Mouse (Mus musculus) limb, embryonic 12.5 days (tissue): ENCODE results near the gene Zbtb14. TPM values are rescaled to one million over a fixed set of nuclear protein-coding genes. Genes with fewer than 3 reads are reported as not detected.

Source experiments
- ATAC-seq: fragments of 200-750 bp; cut with Nextera tagmentation; 2 replicates; pipeline ENCODE4 v1.8.0; 2017; ENCODE audit warnings: low read depth, moderate TSS enrichment; ENCODE audit not compliant: insufficient number of reproducible peaks, insufficient read depth, low FRiP score, low TSS enrichment
- H3K27ac ChIP-seq: fragments of 300-500 bp; sonication (generic); 2 replicates; pipeline ENCODE4 v1.5.1; 2016; ENCODE audit warnings: mild to moderate bottlenecking, moderate library complexity
- H3K27me3 ChIP-seq: fragments of 300-500 bp; sonication (generic); 2 replicates; pipeline ENCODE4 v1.6.1; 2016; ENCODE audit warnings: mild to moderate bottlenecking, moderate library complexity
- H3K36me3 ChIP-seq: fragments of 300-500 bp; sonication (generic); 2 replicates; pipeline ENCODE4 v1.6.1; 2016; ENCODE audit warnings: mild to moderate bottlenecking, moderate library complexity
- H3K4me1 ChIP-seq: fragments of 300-500 bp; sonication (generic); replicated peaks from 2 replicates; pipeline ENCODE4 v1.6.1; 2016
- H3K4me2 ChIP-seq: fragments of 300-500 bp; sonication (generic); 2 replicates; pipeline ENCODE4 v1.6.1; 2016; ENCODE audit warnings: mild to moderate bottlenecking, moderate library complexity
- H3K4me3 ChIP-seq: fragments of 300-500 bp; sonication (generic); replicated peaks from 2 replicates; pipeline ENCODE4 v1.5.1; 2016; ENCODE audit warnings: mild to moderate bottlenecking
- H3K9ac ChIP-seq: fragments of 300-500 bp; sonication (generic); replicated peaks from 2 replicates; pipeline ENCODE4 v1.6.1; 2016; ENCODE audit warnings: mild to moderate bottlenecking, moderate library complexity
- H3K9me3 ChIP-seq: fragments of 300-500 bp; sonication (generic); 2 replicates; pipeline ENCODE4 v1.6.1; 2016; ENCODE audit warnings: mild to moderate bottlenecking, moderate library complexity
- WGBS: fragments of 180-500 bp; shearing (Covaris S2); methylation state at CpG from one replicate; pipeline ENCODE4 v1.1.7; 2016; 5-methylcytosine and 5-hydroxymethylcytosine counted together
- polyA plus RNA-seq: library from polyadenylated mRNA; unstranded; fragments of >200 nt; fragmentation: Nextera tagmentation; extraction: Ambion mirVana; gene quantifications from 2 replicates; pipeline ENCODE4 v1.2.1, GENCODE M21; 2016

Zbtb14 gene
- polyA plus RNA-seq: 31.1 and 32.1 TPM in 2 replicates

DNA sequence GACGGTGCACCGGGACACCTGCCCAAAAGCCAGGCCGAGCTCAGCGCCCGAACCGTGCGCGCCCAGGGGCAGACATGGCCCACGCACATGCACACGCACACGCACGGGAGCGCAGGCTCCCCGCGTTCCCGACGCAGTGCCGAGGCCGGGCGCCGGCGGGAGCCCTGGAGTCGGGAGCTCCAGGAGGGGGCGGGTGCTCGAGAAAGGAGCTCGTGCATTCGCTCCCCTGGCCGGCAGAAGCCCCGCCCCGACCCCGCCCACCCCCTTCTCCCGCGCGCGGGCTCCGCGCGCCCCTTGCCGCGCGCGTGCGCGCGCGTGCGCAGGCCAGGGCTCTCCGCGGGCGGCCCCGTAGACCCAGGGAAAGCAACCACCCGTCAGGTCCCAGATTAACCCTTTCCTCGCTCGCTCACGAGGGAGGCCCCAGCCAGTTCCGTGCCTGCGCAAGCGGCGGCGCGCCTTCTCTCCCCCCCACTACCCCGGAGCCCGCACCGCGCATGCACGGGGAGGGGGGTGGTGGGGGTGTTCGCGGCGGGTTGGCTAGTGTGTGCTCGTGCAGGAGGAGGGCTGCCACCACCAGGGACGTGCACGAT is at the start of gene Zbtb14:
Gene Zbtb14, plus strand, starts transcription at position 540 of the 590 bp plus-strand sequence.
- Histone ChIP-seq H3K9me3 (no peaks in the 10 kb centered on the region), H3K4me3 (peak within 1 kb of the TSS; percentile 80), H3K27ac (peak within 1 kb of the TSS; percentile 99), H3K4me2 (peak within 1 kb of the TSS; percentile 89), H3K27me3 (no peaks in the 10 kb centered on the region), H3K36me3 (peaks cover 14% of the 10 kb centered on the region), H3K4me1 (peaks cover 18% of the 10 kb centered on the region), H3K9ac (peak within 1 kb of the TSS; percentile 92)
- peak; percentile 93 for ATAC-seq
- 1% methylated on average over 41 of the region's 72 CpGs for WGBS

DNA sequence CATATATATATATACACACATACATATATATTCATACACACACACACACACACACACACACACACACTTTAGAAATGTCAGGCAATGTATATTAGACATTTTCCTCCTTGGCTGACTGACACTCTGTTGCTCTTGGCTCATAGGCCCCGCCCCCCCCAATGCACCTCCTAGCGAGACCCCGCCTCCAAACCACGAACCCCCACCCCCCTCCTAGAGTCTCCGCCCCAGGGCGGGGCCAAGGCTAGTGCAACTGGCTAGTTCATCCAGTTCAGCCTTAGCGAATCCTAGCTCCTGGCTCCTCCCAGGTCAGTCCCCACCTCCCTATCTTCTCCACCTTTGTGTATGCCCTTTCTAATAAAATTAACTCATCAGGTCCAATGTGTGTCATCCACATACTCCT is 36.8 kb upstream of the Zbtb14 start:
- Histone ChIP-seq H3K27me3 (no peaks in the 10 kb centered on the region), H3K9ac (no peak overlapping the region), H3K36me3 (no peaks in the 10 kb centered on the region), H3K4me3 (no peak overlapping the region), H3K9me3 (no peaks in the 10 kb centered on the region), H3K27ac (no peak overlapping the region), H3K4me2 (no peak overlapping the region), H3K4me1 (no peaks in the 10 kb centered on the region)
- no peak for ATAC-seq
- WGBS: 82% methylated on average over 7 of the region's 7 CpGs

DNA sequence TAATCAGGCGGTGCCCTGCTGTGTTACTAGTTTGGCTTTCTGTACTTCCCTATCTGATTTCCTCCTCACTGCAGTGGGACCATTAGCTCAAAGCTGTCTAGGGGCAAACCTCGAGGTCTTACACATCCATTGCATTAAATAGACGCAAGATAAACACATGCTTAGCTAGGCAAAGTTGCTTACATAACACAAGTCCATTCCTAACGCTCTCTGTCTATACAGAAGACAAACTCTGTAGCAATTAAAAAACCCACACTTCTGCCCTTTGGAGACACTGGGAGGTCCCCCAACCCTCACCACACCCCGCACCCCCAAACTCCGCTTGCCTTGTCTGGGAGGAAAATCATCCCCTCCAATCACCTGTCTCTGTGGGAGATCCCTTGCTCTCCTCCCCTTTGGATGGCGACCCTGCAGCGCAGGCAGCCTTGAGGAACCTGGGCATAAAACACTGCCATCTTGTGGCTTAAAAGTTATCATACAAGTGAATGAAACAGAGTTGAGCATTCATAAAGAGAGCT is 33.8 kb upstream of the Zbtb14 start:
- no peaks in the 10 kb centered on the region for H3K9me3 ChIP-seq
- H3K9ac ChIP-seq: no peak overlapping the region
- H3K27me3 ChIP-seq: no peaks in the 10 kb centered on the region
- no peak overlapping the region for H3K4me2 ChIP-seq
- H3K4me1 ChIP-seq: no peaks in the 10 kb centered on the region
- peak; percentile 68; the same call in 1 of the 2 replicates for ATAC-seq
- no peak overlapping the region for H3K27ac ChIP-seq
- no peaks in the 10 kb centered on the region for H3K36me3 ChIP-seq
- 26% methylated on average over 8 of the region's 8 CpGs for WGBS
- no peak overlapping the region for H3K4me3 ChIP-seq

- H3K4me1 ChIP-seq: no peaks in the 10 kb centered on the region
- no peaks in the 10 kb centered on the region for H3K27me3 ChIP-seq
- H3K27ac ChIP-seq: no peak overlapping the region
- H3K4me3 ChIP-seq: no peak overlapping the region
- no peaks in the 10 kb centered on the region for H3K36me3 ChIP-seq
- H3K4me2 ChIP-seq: no peak overlapping the region
- no peak for ATAC-seq
- 84% methylated on average over 3 of the region's 3 CpGs for WGBS
- H3K9me3 ChIP-seq: no peaks in the 10 kb centered on the region
- no peak overlapping the region for H3K9ac ChIP-seq
Measured at GRCm38 (mm10) chr17:69365049-69365448, 17.8 kb upstream of the Zbtb14 start.

DNA sequence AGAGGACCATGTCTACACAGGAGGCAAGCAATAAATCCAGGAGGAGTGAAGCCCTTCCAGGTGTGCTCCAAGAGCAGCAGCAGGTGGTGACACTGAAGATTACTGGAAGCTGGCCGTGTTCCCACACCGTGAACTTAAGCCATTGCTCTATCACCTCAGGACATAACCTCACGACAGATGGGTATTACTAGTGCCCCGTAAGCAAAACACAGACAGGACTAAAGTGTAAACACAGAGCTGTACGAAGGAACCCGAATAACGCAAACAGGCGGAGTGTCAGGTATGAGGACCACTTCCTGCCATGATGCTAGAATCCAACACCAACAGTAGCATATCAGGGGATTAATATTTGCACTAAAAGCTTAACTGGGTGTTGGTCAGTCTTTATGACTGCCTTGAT is 2.0 kb upstream of the Zbtb14 start:
- Histone ChIP-seq H3K4me1 (peaks cover 18% of the 10 kb centered on the region), H3K4me2 (no peak overlapping the region), H3K9ac (no peak overlapping the region), H3K36me3 (no peaks in the 10 kb centered on the region), H3K4me3 (no peak overlapping the region), H3K27ac (no peak overlapping the region), H3K27me3 (no peaks in the 10 kb centered on the region), H3K9me3 (no peaks in the 10 kb centered on the region)
- WGBS: 91% methylated on average over 8 of the region's 8 CpGs
- ATAC-seq: no peak

DNA sequence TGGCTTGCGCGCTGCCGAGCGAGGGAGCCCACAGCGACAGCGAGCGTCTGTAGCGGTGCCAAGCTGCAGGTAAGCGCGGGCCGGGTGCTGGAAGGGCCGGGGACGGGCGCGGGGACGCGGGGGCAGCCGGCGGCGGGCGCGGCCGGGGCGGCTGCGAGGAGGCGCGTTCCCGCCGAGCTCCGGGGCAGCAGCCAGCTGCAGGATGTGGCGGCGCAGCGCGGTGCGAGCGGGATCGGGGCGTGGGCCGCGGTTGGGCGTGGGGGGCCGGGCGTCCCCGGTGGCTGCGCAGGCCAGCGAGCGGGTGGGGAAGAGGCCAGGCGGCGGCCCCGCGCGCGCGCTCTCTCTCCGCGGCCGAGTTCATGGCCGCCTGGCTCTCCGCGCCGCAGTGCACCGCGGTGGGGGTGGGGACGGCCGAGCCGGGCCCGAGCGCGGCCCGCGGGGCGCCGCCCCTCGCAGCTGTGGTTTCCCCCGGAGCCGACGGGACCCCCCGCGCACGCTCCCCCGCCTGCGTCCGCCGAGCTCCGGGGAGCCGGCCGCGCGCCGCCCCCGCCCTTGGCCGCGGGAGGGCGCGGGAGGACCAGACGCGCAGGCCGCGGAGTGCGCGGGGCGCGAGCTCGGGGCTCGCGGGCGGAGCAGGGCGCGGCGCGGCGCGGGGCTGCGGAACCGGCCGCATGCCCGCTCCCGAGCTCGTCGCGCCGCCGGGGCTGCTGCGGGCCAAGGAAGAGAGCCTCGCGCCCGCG is 521 bp downstream of the Zbtb14 start:
- WGBS: 1% methylated on average over 86 of the region's 128 CpGs
- no peaks in the 10 kb centered on the region for H3K27me3 ChIP-seq
- peak overlapping the region; percentile 80 for H3K4me3 ChIP-seq
- no peaks in the 10 kb centered on the region for H3K9me3 ChIP-seq
- peak overlapping the region; percentile 89 for H3K4me2 ChIP-seq
- peaks cover 21% of the 10 kb centered on the region for H3K36me3 ChIP-seq
- peak overlapping the region; percentile 99 for H3K27ac ChIP-seq
- peak overlapping the region; percentile 92 for H3K9ac ChIP-seq
- peaks cover 18% of the 10 kb centered on the region for H3K4me1 ChIP-seq
- ATAC-seq: peak; percentile 58

- WGBS: under 1% methylated on average over 37 of the region's 37 CpGs
- Histone ChIP-seq H3K27me3 (no peaks in the 10 kb centered on the region), H3K9ac (peak overlapping the region; percentile 92), H3K4me2 (peak overlapping the region; percentile 89), H3K27ac (peak overlapping the region; percentile 99), H3K4me3 (peak overlapping the region; percentile 80), H3K4me1 (peaks cover 18% of the 10 kb centered on the region), H3K36me3 (peaks cover 22% of the 10 kb centered on the region), H3K9me3 (no peaks in the 10 kb centered on the region)
- ATAC-seq: peak; percentile 50
Measured at GRCm38 (mm10) chr17:69383941-69384665, 1.3 kb downstream of the Zbtb14 start.

GRCm38 (mm10) chr17:69396147-69397033 is 13.5 kb downstream of the Zbtb14 start:
- Histone ChIP-seq H3K27ac (0 out of 2 replicates have a peak overlapping the region, but pooled peaks have one; percentile 14), H3K4me3 (no peak overlapping the region)
- WGBS: 56% methylated on average over 16 of the region's 16 CpGs

GRCm38 (mm10) chr17:69397163-69397562 is 14.3 kb downstream of the Zbtb14 start:
- H3K9me3 ChIP-seq: no peaks in the 10 kb centered on the region
- 76% methylated on average over 5 of the region's 5 CpGs for WGBS
- H3K27ac ChIP-seq: no peak overlapping the region
- no peak for ATAC-seq
- H3K4me1 ChIP-seq: no peaks in the 10 kb centered on the region
- H3K4me3 ChIP-seq: no peak overlapping the region
- no peaks in the 10 kb centered on the region for H3K27me3 ChIP-seq
- no peak overlapping the region for H3K4me2 ChIP-seq
- H3K9ac ChIP-seq: no peak overlapping the region
- no peaks in the 10 kb centered on the region for H3K36me3 ChIP-seq

More at GRCm38 (mm10) chr17:69396147-69397033, 13.5 kb downstream of the Zbtb14 start:
- H3K36me3 ChIP-seq: 0 out of 2 replicates have a peak, but pooled peaks cover 3% of the 10 kb centered on the region
- H3K4me2 ChIP-seq: 0 out of 2 replicates have a peak overlapping the region, but pooled peaks have one; percentile 4
- no peak for ATAC-seq
- no peaks in the 10 kb centered on the region for H3K27me3 ChIP-seq
- H3K9ac ChIP-seq: no peak overlapping the region
- H3K9me3 ChIP-seq: no peaks in the 10 kb centered on the region
- H3K4me1 ChIP-seq: no peaks in the 10 kb centered on the region

DNA sequence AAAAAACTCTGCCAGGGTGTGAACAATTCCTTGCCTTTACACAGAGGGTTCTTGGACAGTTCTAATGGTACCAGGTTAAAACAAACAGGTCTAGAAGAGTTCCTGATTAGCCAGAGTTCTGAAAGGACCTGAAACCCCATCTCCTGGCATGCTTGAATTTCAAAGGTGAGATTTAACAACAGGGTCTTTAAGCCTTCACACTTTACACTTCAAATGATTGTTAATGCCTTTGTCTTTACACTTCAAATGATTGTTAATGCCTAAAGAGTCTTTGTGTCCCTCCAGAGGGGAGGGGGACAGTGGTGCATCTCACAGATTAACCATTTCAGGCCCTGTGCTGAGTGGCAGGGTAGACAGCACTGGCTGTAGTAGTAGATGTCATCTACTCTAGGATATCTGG is 15.2 kb downstream of the Zbtb14 start:
- no peaks in the 10 kb centered on the region for H3K4me1 ChIP-seq
- no peak overlapping the region for H3K4me3 ChIP-seq
- ATAC-seq: no peak
- H3K9me3 ChIP-seq: no peaks in the 10 kb centered on the region
- H3K27me3 ChIP-seq: no peaks in the 10 kb centered on the region
- no peak overlapping the region for H3K9ac ChIP-seq
- H3K27ac ChIP-seq: no peak overlapping the region
- H3K36me3 ChIP-seq: no peaks in the 10 kb centered on the region
- H3K4me2 ChIP-seq: no peak overlapping the region
